Mouse (Mus musculus): Measurements from ENCODE around the gene Gm44596. TPM values are rescaled to one million over a fixed set of nuclear protein-coding genes. Genes with fewer than 3 reads are reported as not detected.

Gm44596 gene
- polyA plus RNA-seq, 1 experiment, result not detected

DNA sequence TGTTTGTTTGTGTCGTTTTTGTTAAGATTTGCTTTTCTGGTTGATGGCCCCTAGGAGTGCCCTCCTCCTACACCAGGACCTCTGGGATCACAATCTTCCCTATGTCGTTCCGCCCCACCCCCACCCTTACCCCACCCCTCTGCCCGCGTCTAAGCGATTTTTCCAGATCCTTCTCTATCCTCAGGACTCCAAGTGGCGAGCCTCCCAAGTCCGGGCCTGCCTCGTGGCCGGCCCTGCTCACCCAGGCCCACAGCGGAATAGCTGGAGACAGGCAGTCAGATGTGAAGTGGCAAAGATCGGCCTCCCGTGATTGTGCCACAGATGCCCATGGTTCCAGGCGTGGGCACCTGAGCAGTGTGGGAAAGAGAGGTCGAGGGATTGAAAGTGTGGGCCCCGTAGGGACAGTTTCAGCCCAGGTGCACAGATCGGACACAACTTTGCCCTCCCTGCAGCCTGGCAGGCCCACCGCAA is 63.6 kb downstream of the Gm44596 start:
- H3ac ChIP-seq (ENCODE audit: control insufficient read depth, insufficient read length, low read depth), result peak overlapping the region; percentile 58
- H3K4me3 ChIP-seq (ENCODE audit: insufficient read depth, poor library complexity, severe bottlenecking), result peak overlapping the region; percentile 92
- peaks cover 29% of the 10 kb centered on the region for H3K36me3 ChIP-seq (ENCODE audit: control insufficient read depth, insufficient read depth)
- peaks cover 35% of the 10 kb centered on the region for H3K79me3 ChIP-seq (ENCODE audit: low read depth)
- H3K27me3 ChIP-seq (ENCODE audit: control insufficient read depth, insufficient read depth, insufficient read length), result no peaks in the 10 kb centered on the region
- TF ChIP-seq USF1 (IDR thresholded peaks at IDR 0.05; ENCODE audit: low read depth) (no peak), MYOG (IDR thresholded peaks at IDR 0.05; ENCODE audit: control insufficient read depth, extremely low read depth, insufficient read length) (no peak), MAX (IDR thresholded peaks at IDR 0.05) (no peak), MYOD1 (IDR thresholded peaks at IDR 0.05; ENCODE audit: control insufficient read depth, insufficient read length, low read depth) (no peak), CTCF (IDR thresholded peaks at IDR 0.05; ENCODE audit: control insufficient read depth, insufficient read depth, insufficient read length) (no peak), CEBPB (IDR thresholded peaks at IDR 0.05; ENCODE audit: low read depth) (no peak), FOSL1 (IDR thresholded peaks at IDR 0.05; ENCODE audit: insufficient read depth, low read length, poor library complexity, severe bottlenecking) (no peak)
- peaks cover 43% of the 10 kb centered on the region for H3K79me2 ChIP-seq (ENCODE audit: control insufficient read depth, insufficient read depth)

DNA sequence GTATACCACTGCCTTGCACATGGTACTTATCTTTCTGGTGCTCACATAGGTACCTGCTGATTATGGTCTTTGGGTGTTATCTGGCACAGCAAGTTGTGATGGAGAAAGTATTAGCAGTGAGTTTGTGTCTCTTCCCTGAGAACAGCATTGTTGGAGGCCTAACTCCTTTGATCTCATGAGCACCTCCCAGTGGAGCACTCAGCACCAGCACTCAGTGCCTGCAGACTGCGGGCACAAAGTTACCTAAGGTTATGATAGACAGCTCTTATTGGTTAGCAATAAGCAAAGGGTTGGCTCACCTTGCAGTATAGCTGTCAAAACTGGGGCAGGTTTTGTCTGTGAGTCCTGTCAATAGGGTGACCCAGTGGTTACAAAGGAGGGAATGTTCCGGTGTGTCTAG is 64.9 kb downstream of the Gm44596 start:
- TF ChIP-seq USF1 (IDR thresholded peaks at IDR 0.05; ENCODE audit: low read depth), result no peak
- TF ChIP-seq FOSL1 (IDR thresholded peaks at IDR 0.05; ENCODE audit: insufficient read depth, low read length, poor library complexity, severe bottlenecking), result no peak
- TF ChIP-seq MYOD1 (IDR thresholded peaks at IDR 0.05; ENCODE audit: control insufficient read depth, insufficient read length, low read depth), result no peak
- TF ChIP-seq CEBPB (IDR thresholded peaks at IDR 0.05; ENCODE audit: low read depth), result no peak
- no peak for TF ChIP-seq MAX (IDR thresholded peaks at IDR 0.05)
- no peak for TF ChIP-seq MYOG (IDR thresholded peaks at IDR 0.05; ENCODE audit: control insufficient read depth, extremely low read depth, insufficient read length)
- TF ChIP-seq CTCF (IDR thresholded peaks at IDR 0.05; ENCODE audit: control insufficient read depth, insufficient read depth, insufficient read length), result no peak
- H3K36me3 ChIP-seq (ENCODE audit: control insufficient read depth, insufficient read depth), result peaks cover 16% of the 10 kb centered on the region
- H3K79me2 ChIP-seq (ENCODE audit: control insufficient read depth, insufficient read depth), result peaks cover 33% of the 10 kb centered on the region
- no peak overlapping the region for H3ac ChIP-seq (ENCODE audit: control insufficient read depth, insufficient read length, low read depth)
- H3K27me3 ChIP-seq (ENCODE audit: control insufficient read depth, insufficient read depth, insufficient read length), result no peaks in the 10 kb centered on the region
- no peak overlapping the region for H3K4me3 ChIP-seq (ENCODE audit: insufficient read depth, poor library complexity, severe bottlenecking)
- H3K79me3 ChIP-seq (ENCODE audit: low read depth), result peaks cover 28% of the 10 kb centered on the region

DNA sequence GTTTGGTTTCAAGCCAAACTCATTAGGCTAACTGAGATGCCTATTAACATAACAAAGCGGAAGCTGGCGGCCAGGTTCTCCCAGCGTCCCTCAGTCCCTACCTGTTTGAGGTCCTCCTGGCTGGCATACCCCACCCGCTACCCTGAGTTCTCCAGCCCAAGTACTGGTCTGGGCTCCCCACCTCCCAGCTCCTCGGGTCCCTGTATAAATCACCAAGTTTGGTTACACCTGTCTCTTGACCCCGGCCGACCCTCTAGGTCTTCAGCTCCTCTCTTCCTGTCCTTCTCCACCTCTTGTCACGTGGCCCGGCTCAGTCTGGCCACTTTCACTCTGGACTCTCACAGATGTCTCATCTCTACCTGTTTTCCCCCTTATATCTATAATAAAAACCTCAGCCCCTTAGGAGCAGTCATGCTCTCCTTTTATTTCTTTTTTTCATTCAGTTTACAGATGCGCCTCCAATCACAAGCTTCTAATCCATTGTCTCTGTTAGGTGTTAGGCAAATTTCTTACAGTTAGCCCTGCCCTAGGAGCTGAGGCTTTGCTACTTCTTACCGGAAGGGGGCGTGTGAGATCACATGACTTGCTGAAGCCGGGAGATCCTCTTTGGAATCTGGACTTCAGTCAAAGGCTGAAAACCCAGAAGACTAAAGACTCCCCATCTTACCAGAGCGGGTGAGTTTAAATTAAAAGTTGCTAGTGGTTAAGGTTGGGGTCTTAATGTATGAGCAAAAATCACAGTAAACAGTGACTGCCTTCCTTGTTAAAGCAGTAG is 70.6 kb downstream of the Gm44596 start:
- Histone ChIP-seq H3K36me3 (ENCODE audit: control insufficient read depth, insufficient read depth) (no peaks in the 10 kb centered on the region), H3K4me3 (ENCODE audit: insufficient read depth, poor library complexity, severe bottlenecking) (no peak overlapping the region), H3ac (ENCODE audit: control insufficient read depth, insufficient read length, low read depth) (no peak overlapping the region), H3K79me3 (ENCODE audit: low read depth) (no peaks in the 10 kb centered on the region), H3K79me2 (ENCODE audit: control insufficient read depth, insufficient read depth) (no peaks in the 10 kb centered on the region), H3K27me3 (ENCODE audit: control insufficient read depth, insufficient read depth, insufficient read length) (no peaks in the 10 kb centered on the region)
- TF ChIP-seq MYOD1 (IDR thresholded peaks at IDR 0.05; ENCODE audit: control insufficient read depth, insufficient read length, low read depth), result no peak
- peak; percentile 68 for TF ChIP-seq USF1 (IDR thresholded peaks at IDR 0.05; ENCODE audit: low read depth)

DNA sequence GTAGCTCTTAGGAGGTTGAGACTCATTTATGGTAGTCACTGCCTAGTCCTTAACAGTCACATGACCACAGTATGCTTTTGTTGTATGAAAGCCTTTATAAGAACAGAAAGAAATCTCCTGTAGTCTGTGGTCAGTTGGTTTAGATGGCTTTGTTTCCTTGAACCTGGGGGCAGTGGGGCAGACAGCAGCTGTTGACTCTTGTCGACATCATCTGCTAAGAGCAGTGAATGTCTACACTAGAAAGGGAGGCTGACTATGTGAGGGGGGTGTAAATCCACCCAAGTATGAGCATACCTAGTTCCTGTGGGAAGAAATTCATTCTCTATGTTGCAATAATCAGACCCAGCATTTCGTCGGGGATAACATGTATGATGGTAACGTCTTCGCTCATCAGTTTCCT is 71.8 kb downstream of the Gm44596 start:
- Histone ChIP-seq H3K36me3 (ENCODE audit: control insufficient read depth, insufficient read depth) (no peaks in the 10 kb centered on the region), H3ac (ENCODE audit: control insufficient read depth, insufficient read length, low read depth) (no peak overlapping the region), H3K4me3 (ENCODE audit: insufficient read depth, poor library complexity, severe bottlenecking) (no peak overlapping the region), H3K79me3 (ENCODE audit: low read depth) (no peaks in the 10 kb centered on the region), H3K79me2 (ENCODE audit: control insufficient read depth, insufficient read depth) (no peaks in the 10 kb centered on the region), H3K27me3 (ENCODE audit: control insufficient read depth, insufficient read depth, insufficient read length) (no peaks in the 10 kb centered on the region)
- TF ChIP-seq CEBPB (IDR thresholded peaks at IDR 0.05; ENCODE audit: low read depth) (no peak), MYOD1 (IDR thresholded peaks at IDR 0.05; ENCODE audit: control insufficient read depth, insufficient read length, low read depth) (peak; percentile 47), MYOG (IDR thresholded peaks at IDR 0.05; ENCODE audit: control insufficient read depth, extremely low read depth, insufficient read length) (no peak), MAX (IDR thresholded peaks at IDR 0.05) (no peak), CTCF (IDR thresholded peaks at IDR 0.05; ENCODE audit: control insufficient read depth, insufficient read depth, insufficient read length) (no peak), FOSL1 (IDR thresholded peaks at IDR 0.05; ENCODE audit: insufficient read depth, low read length, poor library complexity, severe bottlenecking) (no peak), USF1 (IDR thresholded peaks at IDR 0.05; ENCODE audit: low read depth) (peak; percentile 41)

DNA sequence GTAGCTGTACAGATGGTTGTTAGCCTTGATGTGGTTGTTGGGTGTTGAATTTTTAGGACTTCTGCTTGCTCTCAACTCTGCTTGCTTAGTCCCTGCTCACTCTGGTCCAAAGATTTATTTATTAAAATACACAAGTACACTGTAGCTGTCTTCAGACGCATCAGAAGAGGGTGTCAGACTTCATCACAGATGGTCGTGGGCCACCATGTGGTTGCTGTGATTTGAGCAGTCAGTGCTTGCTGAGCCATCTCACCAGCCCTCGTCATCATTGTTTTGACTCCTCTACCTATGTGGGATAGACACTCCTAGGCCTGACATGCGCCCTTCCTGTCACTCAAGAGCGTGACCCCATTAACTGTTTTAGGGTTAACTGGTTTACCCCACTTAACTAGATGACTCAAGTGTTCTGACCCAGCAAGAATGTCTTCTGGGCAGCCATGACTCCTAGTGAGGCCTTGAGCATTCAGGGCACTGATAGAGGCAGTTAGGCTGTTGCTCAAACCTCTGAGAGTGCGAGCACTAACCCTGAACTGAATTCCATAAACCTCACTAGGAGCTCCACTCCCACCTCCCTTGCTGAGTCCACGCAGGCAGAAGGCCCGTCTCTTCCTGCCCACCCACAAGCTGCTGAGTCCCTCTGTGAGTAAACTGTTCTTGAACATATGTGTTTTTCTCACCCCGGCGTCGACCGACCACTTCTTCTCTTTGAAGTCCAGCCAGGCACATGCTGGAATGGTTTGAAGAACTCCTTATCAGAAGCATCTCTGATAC is 80.7 kb downstream of the Gm44596 start:
- Histone ChIP-seq H3K4me3 (ENCODE audit: insufficient read depth, poor library complexity, severe bottlenecking) (no peak overlapping the region), H3ac (ENCODE audit: control insufficient read depth, insufficient read length, low read depth) (no peak overlapping the region), H3K79me3 (ENCODE audit: low read depth) (no peaks in the 10 kb centered on the region), H3K79me2 (ENCODE audit: control insufficient read depth, insufficient read depth) (no peaks in the 10 kb centered on the region), H3K36me3 (ENCODE audit: control insufficient read depth, insufficient read depth) (no peaks in the 10 kb centered on the region), H3K27me3 (ENCODE audit: control insufficient read depth, insufficient read depth, insufficient read length) (no peaks in the 10 kb centered on the region)
- TF ChIP-seq MYOG (IDR thresholded peaks at IDR 0.05; ENCODE audit: control insufficient read depth, extremely low read depth, insufficient read length) (no peak), FOSL1 (IDR thresholded peaks at IDR 0.05; ENCODE audit: insufficient read depth, low read length, poor library complexity, severe bottlenecking) (no peak), CTCF (IDR thresholded peaks at IDR 0.05; ENCODE audit: control insufficient read depth, insufficient read depth, insufficient read length) (no peak), CEBPB (IDR thresholded peaks at IDR 0.05; ENCODE audit: low read depth) (no peak), USF1 (IDR thresholded peaks at IDR 0.05; ENCODE audit: low read depth) (no peak), MAX (IDR thresholded peaks at IDR 0.05) (no peak), MYOD1 (IDR thresholded peaks at IDR 0.05; ENCODE audit: control insufficient read depth, insufficient read length, low read depth) (no peak)

Other genes with a start within 250 kb of the Gm44596 start
- gene Tspan9, start 231.9 kb upstream of the Gm44596 start, polyA plus RNA-seq (2012; fragmentation: generic; extraction: Trizol), result 57.6 TPM
- gene Tead4, start 74.7 kb upstream of the Gm44596 start, polyA plus RNA-seq (2012; fragmentation: generic; extraction: Trizol), result 9.1 TPM
- 19.0 TPM for gene Tulp3, start 19.7 kb upstream of the Gm44596 start, polyA plus RNA-seq (2012; fragmentation: generic; extraction: Trizol)
- gene Rhno1, start 12.6 kb upstream of the Gm44596 start, polyA plus RNA-seq (2012; fragmentation: generic; extraction: Trizol), result 39.9 TPM
- 60.4 TPM for gene Foxm1, start 12.5 kb upstream of the Gm44596 start, polyA plus RNA-seq (2012; fragmentation: generic; extraction: Trizol)
- 0.21 TPM for gene Tex52, start within 50 bp of the Gm44596 start, polyA plus RNA-seq (2012; fragmentation: generic; extraction: Trizol)
- 0.51 TPM for gene Nrip2, start 23.8 kb downstream of the Gm44596 start, polyA plus RNA-seq (2012; fragmentation: generic; extraction: Trizol)
- gene Itfg2, start 49.4 kb downstream of the Gm44596 start, polyA plus RNA-seq (2012; fragmentation: generic; extraction: Trizol), result 28.9 TPM
- gene Fkbp4, start 63.2 kb downstream of the Gm44596 start, polyA plus RNA-seq (2012; fragmentation: generic; extraction: Trizol), result 399 TPM
- gene Pzp, start 151.2 kb downstream of the Gm44596 start, polyA plus RNA-seq (2012; fragmentation: generic; extraction: Trizol), result not detected
- gene A2ml1, start 206.1 kb downstream of the Gm44596 start, polyA plus RNA-seq (2012; fragmentation: generic; extraction: Trizol), result not detected
- gene Klrb1a, start 248.0 kb downstream of the Gm44596 start, polyA plus RNA-seq (2012; fragmentation: generic; extraction: Trizol), result not detected

Measured in C2C12 (cell line).